Mouse (Mus musculus) liver, embryonic 12.5 days (tissue): ENCODE measurements around the gene Kcnt2. TPM values are rescaled to one million over a fixed set of nuclear protein-coding genes. Genes with fewer than 3 reads are reported as not detected.

Experiments
- ATAC-seq: fragments of 200-750 bp; cut with Nextera tagmentation; 2 replicates; pipeline ENCODE4 v1.8.0; 2017; ENCODE audit warnings: moderate number of reproducible peaks, mild to moderate bottlenecking, moderate library complexity
- H3K27ac ChIP-seq: fragments of 300-500 bp; sonication (generic); 2 replicates; pipeline ENCODE4 v1.5.1; 2016; ENCODE audit warnings: mild to moderate bottlenecking
- H3K27me3 ChIP-seq: fragments of 300-500 bp; sonication (generic); replicated peaks from 2 replicates; pipeline ENCODE4 v1.6.1; 2016; ENCODE audit warnings: mild to moderate bottlenecking, moderate library complexity
- H3K36me3 ChIP-seq: fragments of 300-500 bp; sonication (generic); 2 replicates; pipeline ENCODE4 v1.6.1; 2016; ENCODE audit warnings: mild to moderate bottlenecking, moderate library complexity
- H3K4me1 ChIP-seq: fragments of 300-500 bp; sonication (generic); 2 replicates; pipeline ENCODE4 v1.6.1; 2016
- H3K4me2 ChIP-seq: fragments of 300-500 bp; sonication (generic); 2 replicates; pipeline ENCODE4 v1.6.1; 2016; ENCODE audit warnings: mild to moderate bottlenecking, moderate library complexity
- H3K4me3 ChIP-seq: fragments of 300-500 bp; sonication (generic); 2 replicates; pipeline ENCODE4 v1.5.1; 2016; ENCODE audit warnings: mild to moderate bottlenecking, moderate library complexity
- H3K9ac ChIP-seq: fragments of 300-500 bp; sonication (generic); 2 replicates; pipeline ENCODE4 v1.6.1; 2016; ENCODE audit warnings: mild to moderate bottlenecking, moderate library complexity
- H3K9me3 ChIP-seq: fragments of 300-500 bp; sonication (generic); replicated peaks from 2 replicates; pipeline ENCODE4 v1.6.1; 2016; ENCODE audit warnings: mild to moderate bottlenecking, moderate library complexity
- WGBS: fragments of 180-500 bp; shearing (Covaris S2); methylation state at CpG from one replicate; pipeline ENCODE4 v1.1.7; 2016; ENCODE audit not compliant: insufficient replicate concordance; 5-methylcytosine and 5-hydroxymethylcytosine counted together
- polyA plus RNA-seq: library from polyadenylated mRNA; unstranded; fragments of >200 nt; fragmentation: Nextera tagmentation; extraction: Ambion mirVana; gene quantifications from 2 replicates; pipeline ENCODE4 v1.2.1, GENCODE M21; 2016

Kcnt2 gene
- polyA plus RNA-seq, 1 experiment from 2014 or later, result 0.15 TPM

DNA sequence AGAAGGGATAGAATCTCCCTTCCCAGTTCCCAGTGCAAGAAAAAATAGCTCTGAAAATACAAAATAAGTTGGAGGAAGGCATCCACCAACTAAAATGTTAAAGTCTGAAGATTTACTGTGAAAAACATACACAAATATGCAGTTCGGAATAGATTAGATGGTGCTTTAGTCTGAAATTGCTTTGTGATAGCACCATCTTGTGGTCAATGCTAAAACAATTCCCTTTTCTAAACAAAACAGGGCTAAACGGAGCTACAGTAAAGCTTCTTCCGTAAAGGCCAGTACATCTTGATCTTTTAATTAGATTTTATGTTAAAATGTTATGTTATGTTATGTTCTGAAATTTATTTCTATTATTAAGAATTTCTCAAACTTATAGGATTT is 415.4 kb downstream of the Kcnt2 start:
- WGBS, result 36% methylated on average over 3 of the region's 3 CpGs
- no peak overlapping the region for H3K4me2 ChIP-seq
- no peak for ATAC-seq

More for the DNA sequence above, 415.4 kb downstream of the Kcnt2 start:
- Histone ChIP-seq H3K27me3 (no peaks in the 10 kb centered on the region), H3K4me1 (no peaks in the 10 kb centered on the region), H3K36me3 (no peaks in the 10 kb centered on the region), H3K9me3 (no peaks in the 10 kb centered on the region), H3K4me3 (no peak overlapping the region), H3K9ac (no peak overlapping the region), H3K27ac (no peak overlapping the region)

Other genes starting within 250 kb of the Kcnt2 start
- gene Cfh, start 62.4 kb upstream of the Kcnt2 start, polyA plus RNA-seq, result 3.1 and 3.7 TPM in 2 replicates